Comparison of ENCODE assay signal across 26 mouse cellular contexts in the genomic region with DNA sequence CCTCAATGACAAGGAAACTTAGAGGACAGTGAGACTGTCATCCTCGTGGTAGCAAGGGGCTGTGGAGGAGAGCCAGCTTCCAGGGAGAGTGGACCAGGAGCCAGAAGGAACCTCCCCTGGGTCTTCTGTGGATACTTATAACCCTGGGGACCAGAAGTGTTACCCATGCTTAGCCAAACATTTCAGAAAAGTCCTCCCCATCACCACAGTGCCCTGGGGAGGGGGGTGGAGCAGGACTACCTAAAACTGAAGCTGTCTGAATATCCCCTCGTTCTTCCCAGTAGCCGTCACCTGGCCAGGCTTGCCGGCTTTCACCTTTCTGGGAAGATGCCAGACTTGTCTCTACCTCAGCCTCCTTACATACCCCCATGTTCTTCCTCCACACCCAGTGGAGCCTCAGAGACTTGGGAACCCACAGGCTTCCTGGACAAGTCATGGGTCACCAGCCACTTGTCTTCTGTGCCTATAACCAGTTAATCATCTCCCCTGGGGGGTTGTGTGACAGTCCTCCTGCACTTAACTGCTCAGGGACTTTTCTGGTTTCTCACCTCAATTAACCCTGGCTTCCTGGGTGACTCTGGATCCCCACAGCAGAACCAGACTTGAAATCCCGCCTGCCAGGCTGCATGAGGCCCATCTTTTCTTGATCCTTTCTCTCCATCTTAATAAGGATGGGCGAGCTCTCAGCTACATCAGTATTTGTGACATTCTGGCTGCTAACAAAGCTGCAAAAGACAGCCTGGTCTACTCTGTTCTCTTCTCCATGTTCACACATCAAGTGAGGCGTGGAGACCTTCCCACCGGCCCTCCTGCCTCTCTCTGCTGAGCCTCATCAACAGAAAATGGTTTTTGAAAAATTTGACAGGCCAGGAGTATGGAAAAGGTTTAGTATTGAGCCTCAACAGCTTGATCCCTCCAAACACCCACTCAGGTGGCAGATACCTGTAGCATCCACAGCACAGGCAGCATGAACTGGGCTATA. TPM values are rescaled to one million over a fixed set of nuclear protein-coding genes. Genes with fewer than 3 reads are reported as not detected.
DNase-seq lines count a peak whose midpoint lies in the region.
"Had no signal": no experiment of that assay in that cellular context is flagged by ENCODE, and none has a peak within 500 bp of the region (broad histone marks: within the 10 kb centered on the region; RNA-seq: fewer than 3 reads in every experiment).

No protein-coding gene starts in this region.

- no peaks in the 10 kb centered on the region for H3K4me1 ChIP-seq in heart, embryonic 10.5 days
- H3K4me1 ChIP-seq: heart, embryonic 15.5 days; hindbrain, embryonic 13.5 days; lung, embryonic 15.5 days; neural tube, embryonic 12.5 days had no signal

- DNase-seq in heart, embryonic 10.5 days (ENCODE audit: low spot score): peak; percentile 58
- no peak for DNase-seq in heart, adult 8-10 months (ENCODE audit: low spot score)
- peak; percentile 38 for DNase-seq in kidney, adult 9 months
- no peak for DNase-seq in kidney, postnatal 25 days
- peak; percentile 15 to 53 for DNase-seq in urinary bladder, postnatal 4 days (ENCODE audit: low spot score in 2 of 2)
- no peak for DNase-seq in urinary bladder, postnatal 14 days (ENCODE audit: low spot score)
- DNase-seq in frontal cortex, postnatal 14 days (ENCODE audit: low spot score in 2 of 2): no peak
- DNase-seq: cerebellum, adult 18-20 months; cerebellum, postnatal 14 days; gastrocnemius, postnatal 14 days; heart, adult 18-20 months; heart, postnatal 36 days; layer of hippocampus, adult 9-11 months; lung, postnatal 36 days; midbrain, embryonic 14.5 days; right cerebral cortex, postnatal 25 days had no signal

- WGBS in heart, embryonic 10.5 days: 72% methylated on average over 8 of the region's 8 CpGs

- H3K36me3 ChIP-seq in heart, embryonic 10.5 days: peaks cover 4% of the 10 kb centered on the region; the same call in 1 of the 2 replicates
- H3K36me3 ChIP-seq: lung, embryonic 15.5 days had no signal

- H3K4me3 ChIP-seq in heart, embryonic 10.5 days: no peak overlapping the region
- H3K4me3 ChIP-seq: forebrain, embryonic 10.5 days; heart, embryonic 15.5 days; hindbrain, embryonic 13.5 days; left cerebral cortex, adult 2 months; lung, embryonic 15.5 days; megakaryocyte, embryonic 14.5 days; neural tube, embryonic 12.5 days had no signal

- H3K27ac ChIP-seq in heart, embryonic 10.5 days: no peak overlapping the region
- H3K27ac ChIP-seq: forebrain, embryonic 10.5 days; heart, embryonic 15.5 days; hindbrain, embryonic 13.5 days; left cerebral cortex, adult 2 months; liver, embryonic 14.5 days; lung, embryonic 15.5 days; neural tube, embryonic 12.5 days had no signal

- no peaks in the 10 kb centered on the region for H3K27me3 ChIP-seq in heart, embryonic 10.5 days (ENCODE audit: insufficient read depth, poor library complexity, severe bottlenecking)
- H3K27me3 ChIP-seq: heart, embryonic 15.5 days; hindbrain, embryonic 13.5 days; lung, embryonic 15.5 days; neural tube, embryonic 12.5 days; Patski had no signal

- H3K9me3 ChIP-seq in heart, embryonic 10.5 days: no peaks in the 10 kb centered on the region
- H3K9me3 ChIP-seq: forebrain, embryonic 10.5 days; G1E; heart, embryonic 15.5 days; hindbrain, embryonic 13.5 days; lung, embryonic 15.5 days; megakaryocyte, embryonic 14.5 days; neural tube, embryonic 12.5 days had no signal

RNA-seq across cellular contexts. Expression of a gene that starts 42.5 kb away (rescaled TPM):
- 105 and 108 TPM in 2 replicates for polyA plus RNA-seq in heart, embryonic 10.5 days (2016; fragmentation: Nextera tagmentation; extraction: Ambion mirVana)
- 10 to 100 TPM; 34.0 to 54.1 (median 44.9) TPM for total RNA-seq in heart, adult 8-10 months (2022)

Comparison
In these comparisons a context has a peak if more than half of its experiments do, and no peak if none do; other contexts are left out.
1. DNase-seq: peak in heart, embryonic 10.5 days (single experiment), kidney, adult 9 months (single experiment) and urinary bladder, postnatal 4 days (2 of 2); none in heart, adult 8-10 months (single experiment), kidney, postnatal 25 days (0 of 2), urinary bladder, postnatal 14 days (single experiment) and frontal cortex, postnatal 14 days (0 of 2).